Mouse (Mus musculus): ENCODE measurements at regions not wholly inside any gene's neighbourhood (a gene's known extent, or its start where the extent isn't known, plus 50 kb on each side); places are given as distances from the start of the nearest gene placed in this dataset.

DNA sequence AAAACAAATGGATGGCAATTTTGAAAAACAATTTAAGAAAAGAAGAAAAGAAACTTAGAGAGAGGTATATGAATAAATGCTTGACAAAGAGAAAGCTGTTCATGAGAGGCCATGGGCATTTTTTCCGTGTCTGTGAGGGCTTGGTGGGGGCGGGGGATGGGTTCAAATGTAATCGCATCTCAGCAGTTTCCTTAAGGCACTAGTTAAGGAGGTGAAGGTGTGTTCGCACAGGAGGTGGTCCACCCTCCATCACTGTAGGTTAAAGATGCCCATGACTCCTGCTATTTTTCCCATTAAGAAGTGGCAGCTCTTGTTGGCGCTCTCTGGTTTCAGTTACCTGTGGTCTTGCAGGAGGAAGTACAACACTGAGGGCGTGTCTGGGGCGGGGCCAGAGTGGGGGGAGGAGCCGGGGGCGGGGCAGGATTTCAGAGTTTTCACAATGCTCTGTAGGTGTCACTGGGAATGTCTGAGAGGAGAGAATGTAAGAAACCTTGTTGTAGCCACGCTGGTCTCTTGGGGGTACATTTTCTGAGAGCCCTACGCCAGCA lies 126.0 kb downstream of the Gm10131 start:
- Histone ChIP-seq H3K36me3 (ENCODE audit: control insufficient read depth, insufficient read depth, low read length) (no peaks in the 10 kb centered on the region), H3K9ac (ENCODE audit: low read length) (no peak overlapping the region), H3K4me3 (ENCODE audit: low read length) (no peak overlapping the region), H3K4me2 (ENCODE audit: low read depth, low read length) (no peak overlapping the region), H3K27ac (ENCODE audit: low read length) (no peak overlapping the region), H3K4me1 (replicated peaks; ENCODE audit: control insufficient read depth, insufficient read depth, low read length) (peaks cover 11% of the 10 kb centered on the region), H3K9me3 (ENCODE audit: control insufficient read depth, low read length) (no peaks in the 10 kb centered on the region), H3K27me3 (ENCODE audit: control insufficient read depth, insufficient read depth, low read depth, low read length) (no peaks in the 10 kb centered on the region)
- 59% methylated on average over 11 of the region's 11 CpGs for WGBS
- ATAC-seq (ENCODE audit: low read depth): 0 out of 2 replicates have a peak, but pooled peaks have one; percentile 15

DNA sequence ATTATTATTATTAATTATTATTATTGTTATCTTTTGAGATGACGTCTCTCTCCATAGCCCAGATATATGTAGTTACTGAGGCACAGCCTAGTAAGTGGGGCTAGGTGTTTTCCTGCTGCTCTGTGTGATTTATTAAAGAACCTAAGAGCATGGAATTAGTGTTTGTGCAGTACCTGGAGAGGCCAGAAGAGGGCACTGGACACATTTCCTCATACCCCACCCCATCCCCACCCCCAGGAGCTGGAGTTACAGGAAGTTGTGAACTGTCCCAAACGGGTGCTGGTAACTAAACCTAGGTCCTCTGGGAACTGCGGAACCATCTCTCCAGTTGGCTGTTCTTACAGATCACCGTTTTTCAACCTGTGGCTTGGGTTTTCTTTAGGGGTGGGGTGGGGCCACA lies 129.9 kb downstream of the Gm10131 start:
- no peak overlapping the region for H3K4me3 ChIP-seq (ENCODE audit: low read length)
- ATAC-seq (ENCODE audit: low read depth): no peak
- H3K36me3 ChIP-seq (ENCODE audit: control insufficient read depth, insufficient read depth, low read length): no peaks in the 10 kb centered on the region
- H3K9ac ChIP-seq (ENCODE audit: low read length): no peak overlapping the region
- H3K27ac ChIP-seq (ENCODE audit: low read length): no peak overlapping the region
- peaks cover 15% of the 10 kb centered on the region for H3K4me1 ChIP-seq (replicated peaks; ENCODE audit: control insufficient read depth, insufficient read depth, low read length)
- no peaks in the 10 kb centered on the region for H3K27me3 ChIP-seq (ENCODE audit: control insufficient read depth, insufficient read depth, low read depth, low read length)
- WGBS: 78% methylated on average over 4 of the region's 4 CpGs
- H3K4me2 ChIP-seq (ENCODE audit: low read depth, low read length): no peak overlapping the region
- no peaks in the 10 kb centered on the region for H3K9me3 ChIP-seq (ENCODE audit: control insufficient read depth, low read length)

DNA sequence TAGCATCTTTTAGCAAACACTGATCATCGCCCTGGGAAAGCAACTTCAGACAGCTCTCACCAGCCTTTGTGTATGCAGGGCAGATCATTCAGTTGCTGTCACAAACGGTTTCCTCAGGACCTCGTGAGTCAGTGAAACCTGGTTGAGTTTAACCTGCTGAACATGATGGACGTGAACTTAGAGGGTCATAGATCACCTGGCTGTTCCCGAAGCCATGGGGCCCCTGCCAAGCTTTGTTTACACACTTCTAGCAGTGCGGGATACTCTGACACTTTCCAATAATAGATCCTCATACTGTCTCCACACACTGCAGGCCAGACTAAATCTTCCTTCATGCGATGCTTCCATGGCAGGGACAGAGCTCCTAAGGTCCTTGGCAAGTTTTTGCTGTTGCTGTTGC lies 130.5 kb downstream of the Gm10131 start:
- 30% methylated on average over 7 of the region's 7 CpGs for WGBS
- no peak overlapping the region for H3K4me2 ChIP-seq (ENCODE audit: low read depth, low read length)
- no peaks in the 10 kb centered on the region for H3K9me3 ChIP-seq (ENCODE audit: control insufficient read depth, low read length)
- no peaks in the 10 kb centered on the region for H3K27me3 ChIP-seq (ENCODE audit: control insufficient read depth, insufficient read depth, low read depth, low read length)
- no peak for ATAC-seq (ENCODE audit: low read depth)
- no peak overlapping the region for H3K4me3 ChIP-seq (ENCODE audit: low read length)
- no peak overlapping the region for H3K9ac ChIP-seq (ENCODE audit: low read length)
- no peak overlapping the region for H3K27ac ChIP-seq (ENCODE audit: low read length)
- no peaks in the 10 kb centered on the region for H3K36me3 ChIP-seq (ENCODE audit: control insufficient read depth, insufficient read depth, low read length)
- peaks cover 15% of the 10 kb centered on the region for H3K4me1 ChIP-seq (replicated peaks; ENCODE audit: control insufficient read depth, insufficient read depth, low read length)

All from lung, embryonic 16.5 days (tissue).